Mouse (Mus musculus) induced T-regulatory cell, adult 2 months (primary cell): ENCODE data around the gene Apol8.

Experiments used
- DNase-seq: peaks from one replicate; pipeline ENCODE4 v3.0.0-alpha.2; 2012; ENCODE audit warnings: low read depth

Apol8 gene

DNA sequence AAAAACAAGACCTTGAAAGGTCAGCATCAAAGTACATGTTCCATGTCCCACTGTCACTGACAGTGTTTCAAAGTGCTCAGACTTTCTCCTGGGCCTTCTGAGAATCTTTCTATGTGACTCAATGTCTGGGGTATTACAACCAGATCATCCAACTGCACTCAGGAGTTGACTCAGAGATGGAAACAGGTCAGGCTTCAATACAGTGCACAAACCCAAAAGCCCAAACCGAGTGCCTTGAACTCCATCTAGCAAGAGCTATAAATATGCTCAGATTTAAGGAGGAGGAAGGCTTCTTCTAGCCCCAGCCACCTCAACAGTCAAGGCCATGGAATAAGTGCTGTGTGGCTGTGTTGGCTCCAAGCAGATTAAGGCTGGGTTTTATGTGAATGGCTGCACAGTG lies 29.0 kb upstream of the Apol8 start:
- no peak for DNase-seq

- no peak for DNase-seq
These were observed 27.4 kb upstream of the Apol8 start for GRCm38 (mm10) chr15:77784039-77784824.

DNA sequence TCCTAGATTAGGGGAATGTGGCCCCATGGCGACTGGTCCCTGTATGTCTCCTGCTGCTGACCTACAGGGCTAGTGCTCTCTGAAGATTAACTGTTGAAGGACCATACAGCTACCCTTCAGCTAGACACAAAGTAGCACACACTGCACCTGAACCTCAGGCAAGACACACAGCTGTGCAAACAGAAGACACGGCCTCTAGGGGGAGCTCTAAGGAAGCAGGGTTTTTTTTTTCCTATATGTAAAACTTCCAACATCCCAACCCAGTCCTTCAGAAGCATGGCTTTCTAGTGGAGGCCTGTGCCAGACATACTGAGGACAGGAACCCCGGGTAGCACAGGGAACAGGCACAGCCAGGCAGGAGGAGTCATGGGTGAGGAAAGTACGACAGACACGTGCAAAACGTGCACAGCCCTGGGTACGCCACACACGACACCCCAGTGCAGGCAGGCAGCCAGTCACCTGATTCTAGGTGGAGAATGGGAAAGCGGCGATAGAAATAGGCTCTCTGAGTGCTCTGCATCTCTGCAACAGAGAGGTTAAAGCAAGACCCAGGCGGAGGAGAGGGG lies 25.7 kb upstream of the Apol8 start:
- peak; percentile 81 for DNase-seq

DNA sequence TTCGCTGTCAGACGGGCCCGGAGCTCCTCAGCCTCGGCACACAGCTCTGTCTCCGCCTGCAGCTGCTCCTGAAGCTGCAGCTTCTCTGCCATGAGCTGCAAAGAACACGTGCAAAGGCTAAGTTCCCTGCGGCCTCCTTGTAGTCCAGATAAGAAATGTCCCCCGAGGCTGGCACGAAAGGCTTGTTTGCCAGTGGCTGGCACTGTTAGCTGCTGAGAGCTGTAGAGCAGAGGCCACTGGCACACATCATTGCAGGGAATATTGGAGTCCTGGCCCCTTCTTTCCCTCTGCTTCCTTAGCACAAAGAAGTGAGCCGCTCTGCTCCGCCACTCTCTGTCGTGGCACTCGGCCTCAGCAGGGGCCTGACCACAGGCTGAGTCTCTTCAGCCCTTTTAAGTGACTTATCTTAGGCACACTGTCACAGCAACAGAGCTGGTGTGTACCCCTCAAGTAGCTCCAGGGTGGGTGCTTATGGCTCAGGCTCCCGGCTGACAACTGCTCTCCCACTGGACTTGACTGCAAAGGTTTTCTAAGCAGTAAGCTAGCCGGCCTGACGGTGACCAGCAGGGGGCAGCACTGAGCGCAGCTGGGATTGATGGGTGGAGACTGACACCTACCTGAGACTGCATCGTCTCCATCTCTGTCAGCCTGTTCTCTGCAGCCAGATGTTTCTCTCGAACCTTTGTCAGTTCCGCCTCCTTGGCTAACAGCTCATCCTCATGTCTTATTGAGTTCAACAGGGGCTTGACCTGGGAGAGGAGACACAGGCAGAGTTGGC lies 18.6 kb upstream of the Apol8 start:
- DNase-seq, result peak; percentile 90

GRCm38 (mm10) chr15:77774303-77774702 lies 17.5 kb upstream of the Apol8 start:
- no peak for DNase-seq

DNA sequence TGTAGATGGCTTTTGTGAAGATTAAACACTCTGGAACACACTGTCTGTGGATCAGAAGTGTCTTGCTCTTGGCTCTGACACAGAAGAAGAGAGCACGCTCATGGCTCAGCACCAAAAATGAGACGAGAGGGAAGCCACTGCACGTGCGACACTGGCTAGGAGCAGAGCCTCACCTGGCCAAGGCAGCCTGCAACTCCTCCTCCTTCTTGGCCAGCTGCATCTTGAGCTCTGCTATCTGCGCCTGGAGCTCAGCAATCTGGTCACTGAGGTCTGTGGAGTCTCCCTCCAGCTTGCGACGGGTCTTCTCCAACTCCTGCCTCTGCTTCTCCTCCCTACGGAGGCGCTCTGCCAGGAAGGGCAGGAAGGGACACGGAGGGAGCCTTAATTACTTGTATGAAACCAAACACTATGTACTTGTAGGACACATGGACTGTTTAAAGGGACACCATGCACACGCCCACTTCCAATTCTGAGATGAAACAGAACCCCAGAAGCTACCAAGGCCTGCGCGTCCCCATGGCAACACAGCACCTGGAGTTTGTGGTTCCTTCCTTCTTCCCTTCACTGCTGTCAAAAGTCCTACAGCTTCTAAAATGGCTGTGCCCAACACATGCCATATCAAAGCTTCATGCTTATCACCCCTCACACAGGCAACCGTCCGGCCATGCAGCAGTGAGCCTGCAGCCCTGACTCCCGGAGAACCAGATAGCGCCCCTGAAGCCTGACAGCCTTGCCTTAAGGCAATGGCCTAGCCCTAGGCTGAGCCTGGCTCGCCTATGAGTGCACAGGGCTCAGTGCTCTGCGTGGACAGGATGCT lies 16.5 kb upstream of the Apol8 start:
- no peak for DNase-seq

DNA sequence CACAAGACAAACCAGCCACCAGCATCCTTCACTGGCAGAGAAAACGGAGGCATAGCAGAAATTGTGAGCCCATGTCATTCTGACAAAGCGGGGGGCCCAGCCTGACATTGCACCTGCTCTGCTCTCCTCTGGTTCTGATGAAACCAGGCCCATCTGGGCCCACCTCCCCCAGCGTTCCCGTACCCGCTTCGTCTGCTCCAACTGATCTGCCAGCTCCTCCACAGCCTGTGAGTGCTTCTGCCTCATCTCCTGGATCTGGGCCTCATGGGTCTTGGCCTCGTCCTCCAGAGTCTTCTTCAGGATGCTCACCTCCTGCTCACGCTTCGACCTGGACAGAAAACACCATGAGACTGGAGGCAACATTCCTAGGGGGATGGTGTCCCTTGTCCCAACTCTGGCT lies 14.1 kb upstream of the Apol8 start:
- DNase-seq, result no peak

DNA sequence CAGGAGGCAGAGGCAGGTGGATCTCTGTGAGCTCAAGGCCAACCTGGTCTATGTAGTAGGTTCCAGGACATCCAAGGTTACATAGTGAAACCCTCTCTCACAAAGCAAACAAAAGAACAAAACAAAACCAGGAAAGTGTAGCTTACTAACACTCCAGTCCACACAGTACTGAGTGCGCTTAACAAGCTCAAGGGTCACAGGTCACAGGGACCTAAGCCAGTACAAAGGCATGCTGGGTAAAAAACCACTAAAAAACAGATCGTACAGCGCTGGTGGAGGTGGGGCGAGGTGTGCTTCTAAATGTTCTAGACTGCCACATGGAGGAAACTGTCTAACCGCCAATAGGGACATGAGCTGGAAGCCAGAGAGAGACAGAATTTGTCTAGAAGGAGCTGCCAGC lies 13.5 kb upstream of the Apol8 start:
- DNase-seq, result no peak

DNA sequence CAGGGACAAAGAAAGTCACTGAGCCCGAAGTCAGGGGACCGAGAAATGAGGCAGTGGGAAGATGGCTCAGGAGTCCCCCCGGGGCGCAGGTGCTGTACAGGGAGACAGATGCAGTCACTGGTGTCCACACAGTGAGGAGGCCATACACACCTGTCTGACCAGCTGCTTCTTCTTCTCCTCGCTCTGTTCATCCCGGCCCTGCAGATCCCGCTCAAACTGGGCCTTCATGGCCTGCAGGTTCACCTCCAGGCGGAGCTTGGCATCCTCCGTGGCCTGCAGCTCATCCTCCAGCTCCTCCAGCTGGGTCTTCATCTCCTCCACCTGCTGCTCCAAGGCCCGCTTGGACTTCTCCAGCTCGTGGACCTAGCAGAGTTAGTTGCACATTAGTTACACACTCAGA lies 10.2 kb upstream of the Apol8 start:
- DNase-seq, result no peak

GRCm38 (mm10) chr15:77765484-77766093 lies 8.8 kb upstream of the Apol8 start:
- DNase-seq, result no peak

DNA sequence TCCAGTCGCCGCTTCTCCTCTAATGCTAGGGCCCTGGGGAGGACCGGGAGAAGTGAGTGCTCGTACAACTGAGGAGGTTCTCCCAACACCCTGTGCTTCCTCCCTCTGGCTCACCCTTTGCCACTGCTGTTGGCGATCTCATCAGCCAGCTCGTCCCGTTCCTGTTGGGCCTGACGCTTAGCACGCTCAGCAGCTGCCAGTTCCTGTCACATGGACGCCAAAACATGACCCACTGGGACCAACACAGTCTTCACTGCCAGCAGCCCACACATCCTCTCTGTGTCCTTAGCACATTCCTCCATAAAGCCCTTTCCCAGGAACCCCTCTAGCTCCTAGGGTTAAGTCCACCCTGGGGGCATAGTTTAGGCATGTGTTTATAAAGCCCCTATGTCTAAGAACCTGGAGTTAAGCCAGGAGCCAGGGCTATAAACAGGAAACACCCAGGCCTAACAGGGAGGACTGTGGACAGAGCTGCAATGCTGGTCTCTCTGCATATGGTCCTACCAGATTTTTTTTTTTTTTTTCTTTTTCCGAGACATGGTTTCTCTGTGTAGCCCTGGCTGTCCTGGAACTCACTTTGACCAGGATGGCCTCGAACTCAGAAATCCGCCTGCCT lies 7.7 kb upstream of the Apol8 start:
- DNase-seq, result no peak

GRCm38 (mm10) chr15:77763702-77764101 lies 6.9 kb upstream of the Apol8 start:
- DNase-seq, result no peak

GRCm38 (mm10) chr15:77763050-77763449 lies 6.2 kb upstream of the Apol8 start:
- no peak for DNase-seq

GRCm38 (mm10) chr15:77761561-77762380 lies 5.0 kb upstream of the Apol8 start:
- DNase-seq, result peak; percentile 74

DNA sequence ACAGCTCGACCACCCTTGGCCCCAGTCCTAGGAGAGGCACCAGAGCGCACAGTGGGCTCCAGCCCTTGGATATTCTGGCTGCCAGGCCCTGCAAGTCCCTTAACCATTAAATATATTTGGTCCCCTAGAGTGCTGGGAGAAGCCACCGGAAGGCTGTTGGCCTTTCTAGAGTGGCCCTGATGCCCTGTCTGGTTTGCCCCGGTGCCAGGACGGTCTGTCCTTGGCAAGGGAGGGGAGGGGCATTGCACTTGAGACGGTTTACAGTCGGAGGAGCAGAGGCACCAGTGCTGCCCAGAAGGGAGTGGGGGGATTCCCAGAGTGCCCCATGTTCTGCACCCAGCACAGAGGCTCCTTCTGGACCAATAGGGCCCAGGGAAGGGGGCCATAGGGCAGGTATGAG lies 4.3 kb upstream of the Apol8 start:
- DNase-seq, result no peak

- no peak for DNase-seq
These were observed 3.2 kb upstream of the Apol8 start for GRCm38 (mm10) chr15:77760037-77760436.

- DNase-seq, result peak; percentile 61
These were observed 903 bp upstream of the Apol8 start for GRCm38 (mm10) chr15:77757586-77758226.

DNA sequence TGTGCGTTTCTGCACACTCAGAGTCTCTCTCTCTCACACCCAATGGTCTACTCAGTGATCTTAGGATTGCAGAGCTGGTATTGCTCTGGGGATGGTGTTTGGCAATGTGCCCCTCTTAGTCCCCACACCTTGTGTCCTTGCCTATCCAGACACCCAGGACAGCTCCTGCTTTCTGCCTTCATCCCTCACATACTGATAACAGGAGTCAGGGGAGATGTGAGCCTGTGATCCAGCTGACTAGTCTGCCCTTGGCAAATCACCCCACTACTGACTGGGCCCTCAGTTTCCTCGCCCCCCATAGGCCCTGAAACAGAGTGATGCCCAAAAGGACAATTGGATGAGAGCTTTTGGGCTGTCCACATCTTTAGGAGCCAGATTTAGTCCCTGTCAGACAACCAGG lies 722 bp downstream of the Apol8 start:
- no peak for DNase-seq

- DNase-seq, result no peak
These were observed 1.7 kb downstream of the Apol8 start for GRCm38 (mm10) chr15:77755132-77755531.

- no peak for DNase-seq
These were observed 4.4 kb downstream of the Apol8 start for GRCm38 (mm10) chr15:77752443-77752842.
